Mouse (Mus musculus) heart, adult 10 weeks (tissue): ENCODE data around the gene Tnfrsf19. TPM values are rescaled to one million over a fixed set of nuclear protein-coding genes. Genes with fewer than 3 reads are reported as not detected.

ENCODE experiments used
- polyA plus RNA-seq: library from polyadenylated mRNA; stranded (reverse); fragments of 350-450 nt; fragmentation: Illumina TruSeq; extraction: RNeasy Lipid Tissue Mini Kit (QIAGEN cat#74804); gene quantifications from one replicate; pipeline ENCODE4 v1.2.3, GENCODE M21; 2014; ENCODE audit warnings: low read depth, low replicate concordance

Gene Tnfrsf19
- 3.4 TPM for polyA plus RNA-seq

DNA sequence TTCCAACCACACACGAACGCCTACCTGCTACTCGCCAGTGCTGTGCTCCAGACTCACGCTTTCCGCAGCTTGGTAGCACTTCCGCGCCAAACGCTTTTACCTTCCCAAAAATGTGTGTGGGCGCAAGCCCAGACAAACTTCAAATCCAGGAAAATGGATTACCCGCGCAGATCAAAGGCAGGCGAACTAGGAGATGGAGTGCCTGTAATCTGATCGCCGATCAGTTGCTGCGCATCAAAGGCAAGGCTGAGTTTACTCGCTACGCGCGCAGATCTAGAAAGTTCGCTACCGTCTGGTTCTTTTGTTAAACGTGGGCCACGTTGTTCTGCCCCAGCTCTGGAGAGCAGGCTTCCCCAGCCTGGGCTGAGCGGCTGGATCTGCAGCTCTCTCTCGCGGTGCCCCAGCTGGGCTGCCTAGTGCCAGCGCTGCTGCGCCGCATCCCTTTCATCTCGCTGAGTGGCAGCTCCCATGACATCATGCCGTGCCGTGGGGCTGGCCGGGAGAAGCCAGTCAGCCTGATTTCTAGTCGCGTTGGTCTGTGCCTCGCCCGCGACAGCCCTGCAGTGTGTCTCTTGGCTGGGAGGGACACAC lies at the start of gene Tnfrsf19:
Tnfrsf19 (minus strand) TSS at position 400 of the 591 bp plus-strand sequence.

Other genes starting within 250 kb of the Tnfrsf19 start
- gene Sacs, start 92.0 kb upstream of the Tnfrsf19 start, polyA plus RNA-seq, result 10.9 TPM
- gene Sgcg, start 212.0 kb upstream of the Tnfrsf19 start, polyA plus RNA-seq, result 197 TPM